Mouse (Mus musculus): ENCODE results near the gene Tcta.
"Not testable (repeated sequence)": the region's sequence is repeated elsewhere in the genome, so short reads cannot be mapped to it uniquely, and the experiment has no call there.

The Tcta gene

GRCm38 (mm10) chr9:108317572-108317971 is 11.6 kb upstream of the Tcta start:
- peak; percentile 40 for DNase-seq (ENCODE audit: low read depth, low spot score)

- no peak for DNase-seq (ENCODE audit: low read depth, low spot score)
Measured at GRCm38 (mm10) chr9:108308141-108308540, 2.2 kb upstream of the Tcta start.

GRCm38 (mm10) chr9:108307021-108307807 is 1.3 kb upstream of the Tcta start:
- peak; percentile 41 for DNase-seq (ENCODE audit: low read depth, low spot score)

GRCm38 (mm10) chr9:108306571-108306980 is 616 bp upstream of the Tcta start:
- peak; percentile 91 for DNase-seq (ENCODE audit: low read depth, low spot score)

GRCm38 (mm10) chr9:108305170-108305569 is 790 bp downstream of the Tcta start:
- no peak for DNase-seq (ENCODE audit: low read depth, low spot score)

GRCm38 (mm10) chr9:108304716-108305115 is 1.2 kb downstream of the Tcta start:
- DNase-seq (ENCODE audit: low read depth, low spot score), result no peak

- no peak for DNase-seq (ENCODE audit: low read depth, low spot score)
Measured at GRCm38 (mm10) chr9:108301853-108302252, 4.1 kb downstream of the Tcta start.

GRCm38 (mm10) chr9:108296453-108297355 is 9.3 kb downstream of the Tcta start, which contains the start of gene Amt:
Gene Amt, plus strand, starts transcription at chr9:108296853.
- DNase-seq (ENCODE audit: low read depth, low spot score), result no peak

- DNase-seq (ENCODE audit: low read depth, low spot score), result no peak
Measured at GRCm38 (mm10) chr9:108290773-108291172, 15.2 kb downstream of the Tcta start.

GRCm38 (mm10) chr9:108290016-108290750 is 15.8 kb downstream of the Tcta start, which contains the start of gene Nicn1:
Gene Nicn1, plus strand, starts transcription at chr9:108290429.
- peak; percentile 95 for DNase-seq (ENCODE audit: low read depth, low spot score)

GRCm38 (mm10) chr9:108289347-108289746 is 16.6 kb downstream of the Tcta start:
- DNase-seq (ENCODE audit: low read depth, low spot score), result no peak

- not testable (repeated sequence) for DNase-seq (ENCODE audit: low read depth, low spot score)
Measured at GRCm38 (mm10) chr9:108287526-108288238, 18.3 kb downstream of the Tcta start.

GRCm38 (mm10) chr9:108284410-108284809 is 21.6 kb downstream of the Tcta start:
- DNase-seq (ENCODE audit: low read depth, low spot score), result peak; percentile 90

- DNase-seq (ENCODE audit: low read depth, low spot score), result no peak
Measured at GRCm38 (mm10) chr9:108280071-108280828, 25.7 kb downstream of the Tcta start.

- DNase-seq (ENCODE audit: low read depth, low spot score), result peak; percentile 68
Measured at GRCm38 (mm10) chr9:108278697-108279450, 27.1 kb downstream of the Tcta start.

GRCm38 (mm10) chr9:108275331-108275659 is 30.7 kb downstream of the Tcta start:
- no peak for DNase-seq (ENCODE audit: low read depth, low spot score)

- DNase-seq (ENCODE audit: low read depth, low spot score), result no peak
Measured at GRCm38 (mm10) chr9:108274476-108275330, 31.3 kb downstream of the Tcta start.

GRCm38 (mm10) chr9:108273485-108273884 is 32.5 kb downstream of the Tcta start:
- no peak for DNase-seq (ENCODE audit: low read depth, low spot score)

GRCm38 (mm10) chr9:108272691-108273090 is 33.3 kb downstream of the Tcta start:
- DNase-seq (ENCODE audit: low read depth, low spot score), result no peak
